Mouse (Mus musculus) neural tube, embryonic 14.5 days (tissue): Measurements from ENCODE around the gene Sgms1. TPM values are rescaled to one million over a fixed set of nuclear protein-coding genes. Genes with fewer than 3 reads are reported as not detected.

Experiments used
- ATAC-seq: fragments of 200-750 bp; cut with Nextera tagmentation; 2 replicates; pipeline ENCODE4 v1.8.0; 2017; ENCODE audit warnings: low read depth, mild to moderate bottlenecking, moderate TSS enrichment, moderate library complexity
- H3K27ac ChIP-seq: fragments of 300-500 bp; sonication (generic); 2 replicates; pipeline ENCODE4 v1.5.1; 2014; ENCODE audit warnings: low read depth, mild to moderate bottlenecking, control low read depth, low read length, moderate library complexity, mixed read lengths
- H3K27me3 ChIP-seq: fragments of 300-500 bp; sonication (generic); 2 replicates; pipeline ENCODE4 v1.6.1; 2014; ENCODE audit warnings: low read length; ENCODE audit not compliant: control insufficient read depth, insufficient read depth
- H3K36me3 ChIP-seq: fragments of 300-500 bp; sonication (generic); 2 replicates; pipeline ENCODE4 v1.6.1; 2014; ENCODE audit warnings: low read length, mixed read lengths; ENCODE audit not compliant: control insufficient read depth, insufficient read depth
- H3K4me1 ChIP-seq: fragments of 300-500 bp; sonication (generic); 2 replicates; pipeline ENCODE4 v1.6.1; 2014; ENCODE audit warnings: low read length; ENCODE audit not compliant: control insufficient read depth, insufficient read depth
- H3K4me2 ChIP-seq: fragments of 300-500 bp; sonication (generic); 2 replicates; pipeline ENCODE4 v1.6.1; 2014; ENCODE audit warnings: mild to moderate bottlenecking, low read depth, low read length, control low read depth
- H3K4me3 ChIP-seq: fragments of 300-500 bp; sonication (generic); 2 replicates; pipeline ENCODE4 v1.5.1; 2014; ENCODE audit warnings: low read depth, low read length, control low read depth, mixed read lengths
- H3K9ac ChIP-seq: fragments of 300-500 bp; sonication (generic); replicated peaks from 2 replicates; pipeline ENCODE4 v1.6.1; 2014; ENCODE audit warnings: low read depth, mild to moderate bottlenecking, control low read depth, low read length, mixed read lengths
- H3K9me3 ChIP-seq: fragments of 300-500 bp; sonication (generic); 2 replicates; pipeline ENCODE4 v1.6.1; 2016; ENCODE audit warnings: low read length; ENCODE audit not compliant: control insufficient read depth
- WGBS: fragments of 180-500 bp; shearing (Covaris S2); extraction: QIAGEN DNeasy Blood & Tissue Kit; methylation state at CpG from one replicate; pipeline ENCODE4 v1.1.7; 2014; 5-methylcytosine and 5-hydroxymethylcytosine counted together
- polyA plus RNA-seq: library from polyadenylated mRNA; unstranded; fragments of >200 nt; fragmentation: Nextera tagmentation; extraction: Ambion mirVana; gene quantifications from 2 replicates; pipeline ENCODE4 v1.2.1, GENCODE M21; 2014

Gene Sgms1
- polyA plus RNA-seq, 1 experiment from 2014 or later, result 19.2 TPM

DNA sequence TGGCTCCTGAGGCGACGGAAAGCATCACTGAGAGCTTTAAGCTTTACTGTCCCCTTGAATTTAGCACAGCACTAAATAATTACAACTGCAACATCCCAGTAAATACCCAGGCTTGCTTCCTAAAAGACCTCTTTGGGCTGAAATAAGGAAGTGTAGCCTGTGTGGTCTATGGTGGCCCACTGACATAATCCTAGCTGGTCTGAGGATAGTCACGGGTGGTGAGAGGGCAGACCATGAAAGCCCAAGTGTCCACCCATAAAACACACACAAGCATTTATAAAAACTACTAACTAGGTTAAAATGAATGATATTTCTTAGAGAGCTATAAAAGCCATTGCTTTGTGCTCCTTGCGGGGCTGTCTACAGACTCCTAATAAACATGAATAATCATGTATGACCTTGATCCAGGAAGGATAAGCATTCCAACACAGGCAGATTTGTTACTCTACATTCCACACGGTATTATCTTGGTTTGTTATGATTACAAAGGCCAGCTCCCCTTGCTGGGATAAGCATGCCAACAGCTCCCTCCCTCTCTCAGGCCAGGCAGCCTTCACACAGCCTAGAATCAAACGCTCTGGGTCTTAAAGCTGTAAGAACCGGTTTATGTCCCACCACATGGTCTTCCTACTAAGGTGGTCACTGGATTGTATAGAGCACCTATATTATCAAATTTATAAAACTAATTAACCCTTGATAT, 40.4 kb downstream of the Sgms1 start:
- WGBS, result 55% methylated on average over 7 of the region's 7 CpGs
- no peaks in the 10 kb centered on the region for H3K36me3 ChIP-seq
- ATAC-seq, result peak; percentile 26; the same call in 1 of the 2 replicates

DNA sequence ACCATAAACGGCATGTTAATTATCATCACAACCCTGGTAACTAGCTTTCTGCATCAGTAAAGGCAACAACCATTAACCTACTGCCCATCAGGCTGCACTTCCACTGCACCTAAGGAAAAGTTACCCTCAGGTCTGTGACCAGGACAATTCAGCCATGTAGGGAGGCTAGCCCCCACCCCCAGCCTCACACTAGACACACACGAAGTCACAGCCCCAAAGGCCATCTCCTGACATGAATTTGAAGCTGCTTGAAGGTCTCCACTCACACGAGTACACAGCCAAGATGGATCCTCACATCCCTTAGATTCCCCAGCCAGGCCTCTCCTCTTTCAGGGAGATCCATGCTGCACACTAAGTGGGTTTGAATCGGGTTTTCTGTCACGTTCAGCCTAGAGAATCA, 42.0 kb downstream of the Sgms1 start:
- Histone ChIP-seq H3K4me2 (no peak overlapping the region), H3K4me1 (peaks cover 12% of the 10 kb centered on the region), H3K4me3 (no peak overlapping the region), H3K9me3 (no peaks in the 10 kb centered on the region), H3K27me3 (no peaks in the 10 kb centered on the region), H3K9ac (no peak overlapping the region), H3K36me3 (no peaks in the 10 kb centered on the region), H3K27ac (no peak overlapping the region)
- 72% methylated on average over 5 of the region's 5 CpGs for WGBS
- ATAC-seq, result no peak

More for the DNA sequence above, 40.4 kb downstream of the Sgms1 start:
- Histone ChIP-seq H3K4me3 (no peak overlapping the region), H3K27ac (no peak overlapping the region), H3K4me2 (no peak overlapping the region), H3K4me1 (peaks cover 7% of the 10 kb centered on the region; the same call in 1 of the 2 replicates), H3K27me3 (no peaks in the 10 kb centered on the region), H3K9ac (no peak overlapping the region), H3K9me3 (no peaks in the 10 kb centered on the region)

DNA sequence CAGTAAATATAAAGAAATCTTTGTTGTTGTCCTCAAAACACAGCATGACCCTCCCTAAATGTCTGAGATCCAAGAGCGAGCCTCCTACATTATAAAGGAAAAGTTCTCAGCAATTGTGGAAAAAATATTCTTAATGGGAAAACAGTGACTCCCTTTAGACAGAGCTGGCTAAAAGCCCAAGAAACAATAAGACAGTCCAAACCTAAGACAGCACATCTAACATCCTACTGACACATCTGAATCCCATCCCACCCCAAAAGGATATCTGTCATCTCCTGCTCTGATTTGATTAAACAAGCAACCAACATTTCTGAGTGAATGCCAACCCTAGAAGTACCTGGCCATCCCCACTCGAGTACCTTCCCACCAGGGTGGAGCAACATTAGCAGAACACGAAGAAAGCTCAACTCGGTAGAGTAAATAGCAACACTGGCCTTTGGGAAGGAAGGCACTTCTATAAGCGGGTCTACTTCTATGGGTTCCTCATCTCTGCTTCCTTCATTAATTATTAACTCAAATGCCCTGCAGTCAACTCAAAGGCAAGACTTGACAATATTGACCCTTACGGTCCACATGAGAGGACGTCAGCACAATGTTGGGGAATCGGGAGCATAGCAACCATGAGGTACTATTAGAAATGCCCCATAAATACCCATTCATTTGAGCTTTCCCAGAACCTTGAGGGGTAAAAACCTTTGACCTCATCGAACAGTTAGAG, 42.7 kb downstream of the Sgms1 start:
- Histone ChIP-seq H3K9me3 (no peaks in the 10 kb centered on the region), H3K4me3 (no peak overlapping the region), H3K27ac (no peak overlapping the region), H3K9ac (no peak overlapping the region), H3K4me2 (no peak overlapping the region), H3K4me1 (peaks cover 12% of the 10 kb centered on the region), H3K36me3 (no peaks in the 10 kb centered on the region), H3K27me3 (no peaks in the 10 kb centered on the region)
- ATAC-seq, result no peak
- WGBS, result 57% methylated on average over 9 of the region's 9 CpGs

DNA sequence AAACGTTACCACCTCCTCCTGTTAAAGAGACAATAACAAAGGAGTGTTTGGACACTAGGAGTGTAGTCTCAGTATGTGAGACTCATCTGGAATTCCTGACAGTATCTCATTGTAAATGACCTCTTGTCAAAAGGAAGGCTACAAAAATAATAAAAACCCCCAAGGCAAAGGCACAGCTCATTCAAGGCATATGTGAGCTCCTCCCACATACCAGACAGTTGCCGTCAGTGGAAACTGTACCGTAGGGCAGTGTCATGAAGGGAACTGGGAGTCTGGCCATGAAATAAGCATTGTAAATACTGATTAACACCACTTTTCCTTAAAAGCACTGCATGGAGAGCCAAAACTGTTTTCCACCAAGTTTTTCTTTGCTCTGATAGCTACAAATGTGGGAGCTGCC, 43.3 kb downstream of the Sgms1 start:
- H3K27me3 ChIP-seq, result no peaks in the 10 kb centered on the region
- ATAC-seq, result no peak
- WGBS, result 16% methylated on average over 3 of the region's 3 CpGs
- H3K36me3 ChIP-seq, result no peaks in the 10 kb centered on the region
- H3K4me2 ChIP-seq, result no peak overlapping the region
- H3K4me3 ChIP-seq, result no peak overlapping the region
- H3K9ac ChIP-seq, result no peak overlapping the region
- peaks cover 12% of the 10 kb centered on the region for H3K4me1 ChIP-seq
- H3K9me3 ChIP-seq, result no peaks in the 10 kb centered on the region
- H3K27ac ChIP-seq, result peak overlapping the region; percentile 41; the same call in 1 of the 2 replicates

GRCm38 (mm10) chr19:32345181-32345745, 44.3 kb downstream of the Sgms1 start:
- H3K9me3 ChIP-seq, result no peaks in the 10 kb centered on the region
- ATAC-seq, result no peak
- H3K4me1 ChIP-seq, result peaks cover 12% of the 10 kb centered on the region
- no peak overlapping the region for H3K9ac ChIP-seq
- no peaks in the 10 kb centered on the region for H3K36me3 ChIP-seq
- no peak overlapping the region for H3K4me2 ChIP-seq
- no peaks in the 10 kb centered on the region for H3K27me3 ChIP-seq
- H3K4me3 ChIP-seq, result no peak overlapping the region
- 82% methylated on average over 6 of the region's 6 CpGs for WGBS
- no peak overlapping the region for H3K27ac ChIP-seq

GRCm38 (mm10) chr19:32344738-32345121, 44.8 kb downstream of the Sgms1 start:
- Histone ChIP-seq H3K4me3 (no peak overlapping the region), H3K9me3 (no peaks in the 10 kb centered on the region), H3K9ac (no peak overlapping the region), H3K36me3 (no peaks in the 10 kb centered on the region), H3K4me1 (peaks cover 12% of the 10 kb centered on the region), H3K27me3 (no peaks in the 10 kb centered on the region), H3K4me2 (peak overlapping the region; percentile 46; the same call in 1 of the 2 replicates), H3K27ac (no peak overlapping the region)
- 25% methylated on average over 4 of the region's 4 CpGs for WGBS
- peak; percentile 80 for ATAC-seq

DNA sequence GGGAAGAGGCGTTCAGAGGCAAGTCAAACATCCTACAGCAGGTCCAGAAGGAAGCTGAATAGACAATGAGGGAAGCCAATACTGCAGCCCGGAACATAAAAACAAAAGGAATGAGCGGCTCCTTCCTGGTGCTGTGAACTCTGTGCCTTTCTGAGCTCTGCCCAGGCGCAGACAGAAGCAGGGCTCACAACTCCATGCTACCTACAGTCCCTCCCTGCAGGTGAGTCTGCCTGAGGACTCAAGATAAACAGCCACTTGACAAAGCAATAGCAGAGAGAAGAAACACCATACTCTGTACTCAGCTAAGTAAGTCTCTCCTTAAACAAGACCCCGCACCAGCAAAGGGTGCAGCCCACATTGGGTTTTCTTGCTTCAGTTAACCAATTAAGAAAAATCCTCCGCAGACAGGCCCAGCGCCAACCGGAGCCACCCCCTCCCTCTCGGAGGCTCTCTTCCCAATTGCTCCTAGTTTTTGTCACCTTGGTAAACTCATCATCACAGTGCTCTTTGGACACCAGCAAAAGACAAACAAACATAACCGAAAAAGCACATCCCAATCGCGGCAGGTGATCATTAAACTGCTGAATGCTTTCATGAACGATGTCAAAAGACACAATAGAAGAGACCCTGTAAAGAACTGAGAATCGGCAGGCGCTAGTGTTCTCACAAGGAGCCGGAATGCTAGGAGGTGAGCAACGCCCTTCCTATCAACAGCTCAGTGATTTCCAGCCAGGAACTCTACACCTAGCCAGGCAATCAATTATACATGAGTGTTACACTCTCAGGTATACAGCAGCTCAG, 45.4 kb downstream of the Sgms1 start:
- ATAC-seq, result no peak
- WGBS, result 6% methylated on average over 17 of the region's 17 CpGs

DNA sequence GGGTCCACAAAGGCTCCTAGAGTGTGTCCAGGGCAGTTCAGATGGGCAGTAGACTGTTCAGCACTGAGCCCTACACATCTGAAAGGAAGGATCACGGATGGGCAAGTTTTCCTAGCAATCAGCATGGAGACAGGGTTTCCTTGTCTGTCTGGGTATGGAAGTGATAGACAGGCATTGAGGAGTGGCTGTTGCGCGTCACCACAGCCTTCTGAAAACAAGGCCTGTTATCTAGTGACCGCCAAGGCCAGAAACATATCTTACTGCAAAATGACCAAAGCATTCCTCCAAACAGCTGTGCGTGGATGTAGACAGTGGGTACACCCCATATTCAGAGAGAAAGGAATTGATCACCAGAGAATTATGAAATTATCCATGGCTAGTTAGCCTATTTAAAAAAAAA, 47.1 kb downstream of the Sgms1 start:
- Histone ChIP-seq H3K36me3 (no peaks in the 10 kb centered on the region), H3K27ac (no peak overlapping the region), H3K4me3 (no peak overlapping the region), H3K9me3 (no peaks in the 10 kb centered on the region), H3K4me1 (peaks cover 12% of the 10 kb centered on the region), H3K4me2 (no peak overlapping the region), H3K27me3 (no peaks in the 10 kb centered on the region), H3K9ac (no peak overlapping the region)
- 86% methylated on average over 5 of the region's 5 CpGs for WGBS
- ATAC-seq, result no peak

More for the DNA sequence above, 45.4 kb downstream of the Sgms1 start:
- no peak overlapping the region for H3K9ac ChIP-seq
- H3K4me2 ChIP-seq, result peak overlapping the region; percentile 46
- peaks cover 12% of the 10 kb centered on the region for H3K4me1 ChIP-seq
- no peaks in the 10 kb centered on the region for H3K9me3 ChIP-seq
- H3K4me3 ChIP-seq, result 0 out of 2 replicates have a peak overlapping the region, but pooled peaks have one; percentile 1
- no peaks in the 10 kb centered on the region for H3K27me3 ChIP-seq
- H3K27ac ChIP-seq, result no peak overlapping the region
- H3K36me3 ChIP-seq, result no peaks in the 10 kb centered on the region
